Mouse (Mus musculus) liver (tissue): ENCODE measurements around the gene Tlr9.

ENCODE experiments used
- DNase-seq: peaks from one replicate; pipeline ENCODE4 v3.0.0-alpha.2; 2020; ENCODE audit warnings: mixed read lengths

Tlr9 gene

GRCm38 (mm10) chr9:106269076-106269788, 46.8 kb downstream of the Tlr9 start:
- DNase-seq = no peak

DNA sequence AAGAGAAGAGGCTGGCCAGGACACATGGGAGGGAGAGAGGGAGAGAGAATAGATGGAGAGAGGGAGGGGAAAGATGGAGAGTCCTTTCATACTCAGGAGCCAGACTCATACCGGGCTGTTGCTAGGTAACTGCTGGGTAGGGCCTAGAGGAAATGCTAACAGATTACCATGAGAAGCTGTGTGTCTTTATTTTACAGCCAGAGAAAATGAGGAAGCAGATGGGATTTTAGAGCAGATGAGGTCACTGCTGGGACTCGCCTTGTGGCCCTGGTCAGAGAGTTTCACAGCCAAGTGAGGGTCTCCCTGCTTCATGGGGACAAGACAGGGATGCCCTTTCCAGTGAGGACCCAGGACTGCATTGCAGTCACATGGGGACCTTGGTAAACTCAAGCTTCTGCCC, 47.5 kb downstream of the Tlr9 start:
- no peak for DNase-seq

DNA sequence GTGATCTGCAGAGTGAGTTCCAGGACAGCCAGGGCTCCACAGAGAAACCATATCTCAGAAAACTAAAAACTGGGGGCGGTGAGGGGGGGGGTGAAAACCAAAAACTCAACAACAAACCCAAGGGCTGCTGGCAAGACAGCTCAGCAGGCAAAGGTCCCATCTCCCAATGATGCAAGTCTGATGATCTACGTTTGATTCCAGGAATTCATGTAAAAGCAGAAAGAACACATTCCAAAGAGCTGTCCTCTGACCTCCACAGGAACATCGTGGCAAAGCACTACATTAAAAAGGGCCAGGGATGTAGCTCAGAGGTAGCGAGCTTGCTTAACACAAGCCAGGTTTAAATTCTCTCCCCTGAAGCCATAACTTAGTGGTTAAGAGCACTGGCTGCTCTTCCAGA, 48.3 kb downstream of the Tlr9 start:
- DNase-seq = no peak

DNA sequence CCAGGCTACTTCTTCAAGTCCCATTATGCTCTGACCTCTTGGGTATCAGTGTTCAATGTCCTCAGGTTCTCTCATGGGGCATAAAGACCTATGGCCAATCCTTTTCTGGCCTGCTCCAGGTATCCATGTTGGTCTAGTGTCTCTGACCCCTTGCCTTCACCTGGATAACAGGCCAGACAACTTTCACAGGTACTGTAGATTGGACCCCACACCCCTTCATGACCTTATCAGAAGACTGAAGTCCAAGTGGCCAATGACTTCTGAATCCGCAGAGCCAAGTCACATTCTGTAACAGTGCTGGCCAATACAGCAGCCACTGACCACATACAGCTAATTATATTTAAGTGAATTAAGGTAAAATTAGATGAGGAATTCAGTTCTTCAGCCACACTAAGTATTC, 49.9 kb downstream of the Tlr9 start:
- DNase-seq = no peak

GRCm38 (mm10) chr9:106273276-106273675, 50.9 kb downstream of the Tlr9 start:
- no peak for DNase-seq

DNA sequence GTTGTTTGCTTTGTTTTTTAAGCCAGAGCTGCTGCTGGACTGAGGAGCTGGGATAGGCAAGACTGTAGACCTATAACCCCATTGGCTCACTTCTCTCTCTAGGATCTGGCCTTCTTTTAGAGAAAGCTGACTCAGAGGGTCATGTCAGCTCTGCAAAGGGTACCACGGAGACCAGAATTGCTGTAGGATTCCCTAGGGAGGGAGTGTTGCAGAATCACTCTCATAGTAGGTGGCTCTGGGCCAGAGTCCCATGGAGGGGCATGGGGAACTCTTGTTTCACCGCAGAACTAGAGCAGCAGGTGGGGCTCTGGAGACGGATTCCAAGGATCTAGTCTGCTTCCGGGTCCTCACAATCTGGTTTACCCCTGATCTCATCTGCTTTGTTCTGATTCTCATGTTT, 51.4 kb downstream of the Tlr9 start:
- DNase-seq = no peak

GRCm38 (mm10) chr9:106274652-106275180, 52.3 kb downstream of the Tlr9 start:
- no peak for DNase-seq

DNA sequence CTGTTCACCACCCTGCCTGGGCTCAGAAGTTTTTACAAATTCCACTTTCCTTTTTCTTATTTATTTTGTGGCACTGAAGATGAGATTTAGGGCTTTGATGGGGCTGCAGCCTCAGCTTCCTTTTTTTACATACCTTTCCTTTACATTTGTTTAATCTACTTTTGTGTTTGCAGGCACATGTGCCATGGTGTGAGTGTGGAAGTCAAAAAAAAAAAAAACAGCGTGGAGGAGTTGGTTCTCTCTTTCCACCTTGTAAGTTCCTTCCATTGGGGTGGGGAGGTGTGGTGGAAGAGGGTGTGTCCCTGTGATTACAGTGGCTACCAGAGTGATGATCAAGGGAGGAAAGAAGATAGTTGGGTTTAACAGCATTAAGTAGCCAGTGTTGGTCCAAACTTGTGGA, 53.4 kb downstream of the Tlr9 start:
- no peak for DNase-seq
